Mouse (Mus musculus) cortical plate, adult 2 months (tissue): ENCODE measurements around the gene Pak1ip1.

ENCODE experiments used
- CTCF ChIP-seq: fragments of 200-500 bp; IDR thresholded peaks from 2 replicates; pipeline ENCODE4 v1.5.1; 2011; ENCODE audit warnings: mild to moderate bottlenecking, control low read depth, low read length; ENCODE audit not compliant: insufficient read depth; ENCODE audit errors: extremely low read depth
- POLR2A ChIP-seq: fragments of 200-500 bp; IDR thresholded peaks from 2 replicates; pipeline ENCODE4 v1.6.1; 2011; ENCODE audit warnings: mild to moderate bottlenecking, low read length, control low read depth; ENCODE audit not compliant: insufficient read depth; ENCODE audit errors: extremely low read depth

DNA sequence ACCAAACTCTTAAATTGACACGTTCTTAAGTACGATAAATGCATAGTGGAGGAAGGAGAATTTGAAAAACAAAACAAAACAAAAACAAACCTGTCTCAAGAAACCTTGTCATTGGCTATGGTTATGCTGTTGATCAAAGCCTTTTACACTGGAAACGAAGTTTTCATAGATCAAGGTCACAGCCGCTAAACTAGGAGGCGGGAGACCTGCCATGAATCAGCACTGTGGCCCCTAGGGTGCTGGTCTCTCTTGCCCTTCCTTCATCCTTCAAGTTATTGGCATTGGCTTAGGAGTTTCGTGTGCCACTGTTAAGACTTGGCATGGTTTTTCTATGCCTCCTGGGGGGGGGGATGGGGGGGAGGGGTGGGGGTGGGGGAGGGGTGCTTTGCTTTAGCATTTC lies 20.8 kb downstream of the Pak1ip1 start:
- no peak for TF ChIP-seq POLR2A
- TF ChIP-seq CTCF: no peak
